Mouse (Mus musculus): ENCODE results near the gene Ptgis.

DNA sequence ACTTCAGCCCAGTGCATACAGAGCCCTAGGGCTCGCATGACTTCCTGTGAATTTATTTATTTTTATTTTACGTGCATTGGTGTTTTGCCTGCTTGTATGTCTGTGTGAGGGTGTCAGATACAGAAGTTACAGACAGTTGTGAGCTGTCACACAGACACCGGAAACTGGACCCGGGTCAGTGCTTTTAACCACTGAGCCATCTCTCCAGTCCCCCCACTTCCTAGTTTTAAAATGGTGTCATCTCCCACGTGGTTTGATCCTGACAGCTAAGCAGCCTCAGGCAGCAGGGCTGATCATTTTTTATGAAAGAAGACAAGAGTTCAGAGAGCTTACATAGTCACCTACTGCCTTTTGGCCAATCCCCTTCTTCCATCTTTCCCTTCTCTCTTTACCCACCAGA is 94.5 kb downstream of the Ptgis start:
- TF ChIP-seq MAX (IDR thresholded peaks at IDR 0.05): no peak
- no peak for TF ChIP-seq MYOG (IDR thresholded peaks at IDR 0.05; ENCODE audit: control insufficient read depth, extremely low read depth, insufficient read length)
